ENCODE assay signal across 25 mouse cellular contexts in the genomic region with DNA sequence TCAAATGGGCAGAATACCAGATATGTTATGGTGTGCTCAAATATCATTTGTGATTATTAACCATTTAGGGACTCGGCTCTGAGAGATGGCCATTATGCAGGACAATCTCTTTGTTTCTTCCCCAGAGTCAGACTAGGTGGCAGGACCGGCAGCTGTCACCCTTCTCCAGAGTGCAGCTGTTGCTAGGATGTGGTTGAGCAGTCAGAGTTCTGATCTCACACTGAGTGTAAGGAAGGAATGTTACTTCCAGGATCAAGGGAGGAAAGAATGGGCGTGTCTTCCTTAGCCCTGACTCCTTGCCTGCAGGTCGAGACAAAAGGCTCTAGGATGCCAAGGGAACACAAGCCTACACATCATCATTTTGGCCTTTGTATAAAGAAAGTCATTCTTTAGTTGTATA. TPM values are rescaled to one million over a fixed set of nuclear protein-coding genes. Genes with fewer than 3 reads are reported as not detected.
DNase-seq lines count a peak whose midpoint lies in the region; ATAC-seq and TF ChIP-seq lines count a peak whose summit lies in the region.
"Had no signal": no experiment of that assay in that cellular context is flagged by ENCODE, and none has a peak within 500 bp of the region (broad histone marks: within the 10 kb centered on the region; RNA-seq: fewer than 3 reads in every experiment).

No protein-coding gene starts in this region.

- H3K27ac ChIP-seq in liver, postnatal 0 days (ENCODE audit: low read depth), result no peak overlapping the region
- H3K27ac ChIP-seq in liver, embryonic 12.5 days, result no peak overlapping the region
- H3K27ac ChIP-seq in embryonic facial prominence, embryonic 15.5 days (replicated peaks), result no peak overlapping the region
- H3K27ac ChIP-seq: forebrain, embryonic 15.5 days; heart, adult 2 months; hindbrain, embryonic 10.5 days; hindbrain, embryonic 14.5 days had no signal

- TF ChIP-seq CTCF in liver, postnatal 0 days (IDR thresholded peaks at IDR 0.05; ENCODE audit: low read depth), result no peak

- intact Hi-C loops in left cerebral cortex, postnatal 25 days (cut with DNase I), result no loop called here

- no peak for ATAC-seq in liver, postnatal 0 days
- no peak for ATAC-seq in liver, embryonic 12.5 days
- peak; percentile 55; the same call in 1 of the 2 replicates for ATAC-seq in embryonic facial prominence, embryonic 15.5 days (ENCODE audit: insufficient number of reproducible peaks, low FRiP score, low TSS enrichment, low read depth)
- ATAC-seq: forebrain, embryonic 15.5 days; intestine, embryonic 16.5 days; Patski had no signal

- TF ChIP-seq EP300 in liver, postnatal 0 days (IDR thresholded peaks at IDR 0.05; ENCODE audit: low read depth), result no peak

- no peaks in the 10 kb centered on the region for H3K36me3 ChIP-seq in liver, postnatal 0 days (replicated peaks; ENCODE audit: insufficient read depth, low read length)
- no peaks in the 10 kb centered on the region for H3K36me3 ChIP-seq in liver, embryonic 12.5 days
- H3K36me3 ChIP-seq in embryonic facial prominence, embryonic 15.5 days, result no peaks in the 10 kb centered on the region
- H3K36me3 ChIP-seq: forebrain, embryonic 15.5 days; hindbrain, embryonic 10.5 days had no signal

- H3K4me1 ChIP-seq in liver, postnatal 0 days (ENCODE audit: insufficient read depth), result no peaks in the 10 kb centered on the region
- no peaks in the 10 kb centered on the region for H3K4me1 ChIP-seq in liver, embryonic 12.5 days
- H3K4me1 ChIP-seq in embryonic facial prominence, embryonic 15.5 days, result peaks cover 17% of the 10 kb centered on the region

- no peaks in the 10 kb centered on the region for H3K27me3 ChIP-seq in liver, postnatal 0 days (ENCODE audit: insufficient read depth, low read length)
- H3K27me3 ChIP-seq in liver, embryonic 12.5 days (replicated peaks), result no peaks in the 10 kb centered on the region
- no peaks in the 10 kb centered on the region for H3K27me3 ChIP-seq in embryonic facial prominence, embryonic 15.5 days
- H3K27me3 ChIP-seq: forebrain, embryonic 15.5 days; Patski had no signal

- H3K9ac ChIP-seq in liver, postnatal 0 days (replicated peaks), result no peak overlapping the region
- H3K9ac ChIP-seq in liver, embryonic 12.5 days, result no peak overlapping the region
- H3K9ac ChIP-seq in embryonic facial prominence, embryonic 15.5 days, result no peak overlapping the region
- H3K9ac ChIP-seq: forebrain, embryonic 15.5 days; hindbrain, embryonic 14.5 days had no signal

- no peak overlapping the region for H3K4me3 ChIP-seq in liver, postnatal 0 days (ENCODE audit: low read depth, low read length)
- no peak overlapping the region for H3K4me3 ChIP-seq in liver, embryonic 12.5 days
- H3K4me3 ChIP-seq in embryonic facial prominence, embryonic 15.5 days (replicated peaks), result no peak overlapping the region
- H3K4me3 ChIP-seq: forebrain, embryonic 15.5 days; heart, adult 2 months; hindbrain, embryonic 10.5 days had no signal

- WGBS in liver, postnatal 0 days (ENCODE audit: insufficient replicate concordance), result 67% methylated on average over 4 of the region's 4 CpGs
- WGBS in liver, embryonic 12.5 days (ENCODE audit: insufficient replicate concordance), result 59% methylated on average over 4 of the region's 4 CpGs
- WGBS in embryonic facial prominence, embryonic 15.5 days, result 74% methylated on average over 4 of the region's 4 CpGs

- DNase-seq in liver, postnatal 0 days, result peak; percentile 4
- peak; percentile 71 for DNase-seq in R1 (ENCODE audit: low read depth, low spot score)
- DNase-seq in adrenal gland, adult (ENCODE audit: inconsistent age in 2 of 2, low spot score in 1 of 2), result no peak
- DNase-seq in left cerebral cortex, postnatal 25 days (ENCODE audit: low spot score in 2 of 2), result no peak
- no peak for DNase-seq in right cerebral cortex, postnatal 4 days
- DNase-seq: adrenal gland, postnatal 14 days; B cell, adult 2 months; cerebellum, adult 18-20 months; cerebellum, adult 9-11 months; cerebellum, postnatal 36 days; gastrocnemius, postnatal 10 days; heart, adult 2 months had no signal

- no peaks in the 10 kb centered on the region for H3K9me3 ChIP-seq in liver, postnatal 0 days (ENCODE audit: low read length)
- no peaks in the 10 kb centered on the region for H3K9me3 ChIP-seq in liver, embryonic 12.5 days (replicated peaks)
- H3K9me3 ChIP-seq in embryonic facial prominence, embryonic 15.5 days (replicated peaks), result no peaks in the 10 kb centered on the region
- H3K9me3 ChIP-seq: forebrain, embryonic 15.5 days had no signal

- no peak overlapping the region for H3K4me2 ChIP-seq in liver, postnatal 0 days (ENCODE audit: low read depth, low read length)
- no peak overlapping the region for H3K4me2 ChIP-seq in liver, embryonic 12.5 days
- no peak overlapping the region for H3K4me2 ChIP-seq in embryonic facial prominence, embryonic 15.5 days (replicated peaks)
- H3K4me2 ChIP-seq: forebrain, embryonic 15.5 days; heart, embryonic 11.5 days; hindbrain, embryonic 14.5 days had no signal

RNA-seq across cellular contexts. Expression of a gene that starts 21.2 kb away (rescaled TPM):
- not detected in 2 replicates for polyA plus RNA-seq in liver, postnatal 0 days (2015; fragmentation: Nextera tagmentation; extraction: Ambion mirVana)
- not detected in 2 replicates for polyA plus RNA-seq in liver, embryonic 12.5 days (2016; fragmentation: Nextera tagmentation; extraction: Ambion mirVana)
- polyA plus RNA-seq in embryonic facial prominence, embryonic 15.5 days (2015; fragmentation: Nextera tagmentation; extraction: Ambion mirVana), result not detected in 2 replicates
- total RNA-seq in left cerebral cortex, postnatal 25 days (2021), result not detected
- total RNA-seq: adrenal gland, adult 18-20 months; adrenal gland, postnatal 14 days; gastrocnemius, postnatal 10 days; gastrocnemius, postnatal 4 days; heart, adult 2 months; heart, postnatal 25 days had no signal
- polyA plus RNA-seq: forebrain, embryonic 11.5 days; forebrain, embryonic 15.5 days; heart, adult 2 months; heart, embryonic 11.5 days; heart, embryonic 16.5 days; hindbrain, embryonic 10.5 days; hindbrain, embryonic 14.5 days; intestine, embryonic 16.5 days had no signal

Comparison
In these comparisons a context has a peak if more than half of its experiments do, and no peak if none do; other contexts are left out.
1. DNase-seq: peak in liver, postnatal 0 days (single experiment) and R1 (single experiment); none in adrenal gland, adult (0 of 2), left cerebral cortex, postnatal 25 days (0 of 2) and right cerebral cortex, postnatal 4 days (single experiment).